Mouse (Mus musculus) liver, embryonic 12.5 days (tissue): ENCODE data around the gene Cfap58. TPM values are rescaled to one million over a fixed set of nuclear protein-coding genes. Genes with fewer than 3 reads are reported as not detected.

Experiments
- ATAC-seq: fragments of 200-750 bp; cut with Nextera tagmentation; 2 replicates; pipeline ENCODE4 v1.8.0; 2017; ENCODE audit warnings: moderate number of reproducible peaks, mild to moderate bottlenecking, moderate library complexity
- H3K27ac ChIP-seq: fragments of 300-500 bp; sonication (generic); 2 replicates; pipeline ENCODE4 v1.5.1; 2016; ENCODE audit warnings: mild to moderate bottlenecking
- H3K27me3 ChIP-seq: fragments of 300-500 bp; sonication (generic); replicated peaks from 2 replicates; pipeline ENCODE4 v1.6.1; 2016; ENCODE audit warnings: mild to moderate bottlenecking, moderate library complexity
- H3K36me3 ChIP-seq: fragments of 300-500 bp; sonication (generic); 2 replicates; pipeline ENCODE4 v1.6.1; 2016; ENCODE audit warnings: mild to moderate bottlenecking, moderate library complexity
- H3K4me1 ChIP-seq: fragments of 300-500 bp; sonication (generic); 2 replicates; pipeline ENCODE4 v1.6.1; 2016
- H3K4me2 ChIP-seq: fragments of 300-500 bp; sonication (generic); 2 replicates; pipeline ENCODE4 v1.6.1; 2016; ENCODE audit warnings: mild to moderate bottlenecking, moderate library complexity
- H3K4me3 ChIP-seq: fragments of 300-500 bp; sonication (generic); 2 replicates; pipeline ENCODE4 v1.5.1; 2016; ENCODE audit warnings: mild to moderate bottlenecking, moderate library complexity
- H3K9ac ChIP-seq: fragments of 300-500 bp; sonication (generic); 2 replicates; pipeline ENCODE4 v1.6.1; 2016; ENCODE audit warnings: mild to moderate bottlenecking, moderate library complexity
- H3K9me3 ChIP-seq: fragments of 300-500 bp; sonication (generic); replicated peaks from 2 replicates; pipeline ENCODE4 v1.6.1; 2016; ENCODE audit warnings: mild to moderate bottlenecking, moderate library complexity
- WGBS: fragments of 180-500 bp; shearing (Covaris S2); methylation state at CpG from one replicate; pipeline ENCODE4 v1.1.7; 2016; ENCODE audit not compliant: insufficient replicate concordance; 5-methylcytosine and 5-hydroxymethylcytosine counted together
- polyA plus RNA-seq: library from polyadenylated mRNA; unstranded; fragments of >200 nt; fragmentation: Nextera tagmentation; extraction: Ambion mirVana; gene quantifications from 2 replicates; pipeline ENCODE4 v1.2.1, GENCODE M21; 2016

The Cfap58 gene
- polyA plus RNA-seq, 1 experiment from 2014 or later = not detected

DNA sequence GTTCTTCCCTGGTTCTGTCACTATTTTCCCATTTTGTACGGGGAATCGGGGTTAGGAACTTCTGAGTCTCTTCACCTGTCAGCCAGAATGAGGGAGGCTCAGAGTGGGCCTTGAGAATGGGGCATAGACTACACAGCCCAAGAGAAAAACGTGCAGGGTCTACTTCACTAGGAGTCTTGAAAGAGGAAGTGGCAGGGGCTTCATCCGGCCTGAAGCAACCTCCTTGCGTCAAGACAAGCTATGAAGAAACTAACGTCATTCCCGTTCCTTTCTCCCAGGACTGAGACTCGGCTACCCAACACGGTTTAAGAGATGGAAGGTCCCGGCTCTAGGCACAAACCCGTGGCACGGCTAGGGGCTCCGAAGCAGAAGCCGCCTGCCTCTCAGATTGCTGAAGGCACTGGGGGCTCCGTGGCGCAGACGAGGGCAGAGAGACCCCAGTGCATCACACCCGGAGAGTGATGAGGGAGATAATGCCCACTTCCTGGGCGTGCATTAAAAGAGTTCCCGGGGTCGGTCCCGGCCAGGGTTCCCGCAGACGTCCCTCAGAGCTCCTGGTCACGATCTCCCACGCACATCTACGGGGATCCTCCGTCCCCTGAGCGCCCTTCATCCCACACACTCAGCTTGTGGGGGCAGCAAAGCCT is 18.9 kb upstream of the Cfap58 start:
- Histone ChIP-seq H3K27me3 (no peaks in the 10 kb centered on the region), H3K9ac (peak overlapping the region; percentile 83), H3K4me3 (peak overlapping the region; percentile 83), H3K36me3 (no peaks in the 10 kb centered on the region), H3K4me2 (peak overlapping the region; percentile 90), H3K9me3 (no peaks in the 10 kb centered on the region), H3K27ac (peak overlapping the region; percentile 80), H3K4me1 (peaks cover 28% of the 10 kb centered on the region)
- WGBS = 3% methylated on average over 29 of the region's 29 CpGs
- ATAC-seq = peak; percentile 48

DNA sequence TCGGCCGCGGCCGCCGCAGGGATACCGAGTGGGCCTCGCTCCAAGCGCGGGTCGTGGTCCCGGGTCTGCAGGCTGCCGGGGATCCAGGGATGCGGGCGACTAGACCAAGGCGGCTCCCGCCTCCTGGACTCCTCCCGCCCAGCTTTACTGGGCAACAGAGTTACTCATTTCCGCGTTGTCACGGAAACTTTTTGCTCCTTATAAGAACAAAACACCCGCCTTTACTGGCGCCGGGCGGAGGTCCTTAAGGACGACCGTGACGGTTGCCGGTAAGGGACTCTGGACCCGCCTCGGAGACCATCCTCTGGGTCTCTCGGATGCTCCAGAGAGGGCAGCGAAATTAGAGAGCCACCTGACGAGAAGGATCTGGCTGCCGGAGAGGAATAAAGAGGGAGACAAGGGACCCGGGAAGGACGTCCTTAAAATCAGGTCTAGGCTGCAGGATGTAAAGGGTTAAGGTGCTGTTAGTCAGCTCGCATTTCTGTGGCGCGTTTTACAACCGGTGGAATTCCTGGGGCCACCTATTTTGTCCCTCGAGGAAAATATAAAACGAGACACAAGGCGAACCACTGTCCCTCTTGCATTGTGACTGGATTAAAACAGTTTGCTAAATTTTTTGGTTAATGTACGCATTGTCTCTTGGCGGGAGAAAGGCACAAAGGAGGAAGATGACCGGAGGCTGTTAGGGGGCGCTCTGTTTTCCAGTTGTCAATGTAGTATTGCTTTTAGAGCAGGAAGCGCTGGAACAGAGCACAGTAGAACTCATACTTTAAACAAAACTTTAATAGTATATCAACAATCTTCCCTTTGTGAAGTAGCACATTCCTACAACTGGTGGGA is 18.1 kb upstream of the Cfap58 start, which contains the start of the genes Cfap43 and Itprip:
TSS of gene Cfap43 (minus strand) at position 162 of the 840 bp plus-strand sequence.
TSS of gene Itprip (minus strand) at position 174 of the 840 bp plus-strand sequence.
- no peaks in the 10 kb centered on the region for H3K36me3 ChIP-seq
- H3K27ac ChIP-seq = peak within 1 kb of the TSS; percentile 80
- H3K27me3 ChIP-seq = no peaks in the 10 kb centered on the region
- peak within 1 kb of the TSS; percentile 83 for H3K9ac ChIP-seq
- H3K4me2 ChIP-seq = peak within 1 kb of the TSS; percentile 90
- H3K4me3 ChIP-seq = peak within 1 kb of the TSS; percentile 83
- ATAC-seq = peak; percentile 81
- peaks cover 28% of the 10 kb centered on the region for H3K4me1 ChIP-seq
- no peaks in the 10 kb centered on the region for H3K9me3 ChIP-seq
- WGBS = 1% methylated on average over 48 of the region's 48 CpGs

DNA sequence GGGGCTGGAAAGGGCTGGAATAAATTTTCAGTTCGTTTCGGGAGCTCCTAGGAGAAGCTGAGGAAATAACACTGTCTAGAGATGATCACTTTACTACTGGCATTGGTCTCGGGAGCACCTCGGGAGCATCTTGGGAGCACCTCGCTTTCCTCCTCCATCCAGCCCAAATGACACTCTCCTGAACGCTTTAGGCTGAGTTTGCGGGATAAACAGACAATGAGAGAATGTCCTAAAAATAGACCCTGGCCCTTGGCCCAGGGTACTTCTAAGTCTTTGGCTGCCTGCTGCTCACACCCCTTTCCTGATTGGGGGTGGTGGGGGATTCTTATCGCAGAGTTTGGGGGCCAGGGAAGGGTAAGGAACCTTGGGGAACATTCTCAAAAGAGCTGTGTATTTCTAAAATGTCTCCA is 17.5 kb upstream of the Cfap58 start:
- Histone ChIP-seq H3K4me2 (peak overlapping the region; percentile 90), H3K4me1 (peaks cover 28% of the 10 kb centered on the region), H3K27ac (peak overlapping the region; percentile 80), H3K9ac (peak overlapping the region; percentile 83), H3K4me3 (peak overlapping the region; percentile 83), H3K9me3 (no peaks in the 10 kb centered on the region), H3K27me3 (no peaks in the 10 kb centered on the region), H3K36me3 (no peaks in the 10 kb centered on the region)
- 4% methylated on average over 8 of the region's 8 CpGs for WGBS
- 0 out of 2 replicates have a peak, but pooled peaks have one; percentile 4 for ATAC-seq

DNA sequence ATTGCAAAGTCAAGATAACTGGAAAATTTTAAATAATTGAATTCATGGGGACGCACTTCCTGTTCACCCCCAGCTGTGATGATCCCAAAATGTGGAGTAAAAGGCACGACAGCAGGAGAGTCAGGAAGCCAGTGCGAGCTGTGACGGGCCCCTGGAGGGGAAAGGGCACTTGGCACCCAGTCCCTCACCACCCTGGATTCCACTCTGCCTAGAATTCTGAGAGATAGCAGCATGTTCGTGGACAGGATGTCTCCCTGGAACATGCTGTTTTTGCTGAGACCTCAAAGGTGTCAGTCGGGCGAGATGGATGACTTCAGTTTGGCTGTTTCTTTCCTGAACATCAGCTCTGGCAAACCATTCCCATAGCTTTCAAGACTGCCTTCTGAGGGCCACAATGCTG is 11.7 kb upstream of the Cfap58 start:
- no peak overlapping the region for H3K4me2 ChIP-seq
- H3K9me3 ChIP-seq = no peaks in the 10 kb centered on the region
- H3K4me1 ChIP-seq = no peaks in the 10 kb centered on the region
- H3K27ac ChIP-seq = no peak overlapping the region
- no peak overlapping the region for H3K9ac ChIP-seq
- 60% methylated on average over 7 of the region's 7 CpGs for WGBS
- H3K36me3 ChIP-seq = no peaks in the 10 kb centered on the region
- H3K4me3 ChIP-seq = no peak overlapping the region
- H3K27me3 ChIP-seq = no peaks in the 10 kb centered on the region
- no peak for ATAC-seq

DNA sequence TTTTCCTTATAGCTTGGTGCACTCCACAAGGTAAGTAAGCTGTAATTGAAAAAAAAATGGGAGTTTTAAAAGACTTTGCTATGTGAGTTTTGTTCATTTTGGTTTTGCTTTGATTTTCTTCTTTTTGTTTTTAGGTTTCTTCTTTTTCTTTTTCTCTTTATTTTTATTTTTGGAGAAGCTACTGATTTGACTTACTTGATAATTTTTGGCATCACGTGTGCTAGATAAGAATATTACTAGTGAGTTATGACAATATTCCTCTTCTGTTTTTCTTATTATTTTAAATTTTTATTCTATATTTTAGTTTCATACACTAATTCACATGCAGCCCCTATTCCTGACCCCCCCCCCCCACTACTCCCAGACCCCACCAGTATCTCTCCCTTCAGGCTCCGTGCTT is 10.4 kb upstream of the Cfap58 start:
- 64% methylated on average over 2 of the region's 2 CpGs for WGBS
- no peak for ATAC-seq
- H3K27ac ChIP-seq = no peak overlapping the region

DNA sequence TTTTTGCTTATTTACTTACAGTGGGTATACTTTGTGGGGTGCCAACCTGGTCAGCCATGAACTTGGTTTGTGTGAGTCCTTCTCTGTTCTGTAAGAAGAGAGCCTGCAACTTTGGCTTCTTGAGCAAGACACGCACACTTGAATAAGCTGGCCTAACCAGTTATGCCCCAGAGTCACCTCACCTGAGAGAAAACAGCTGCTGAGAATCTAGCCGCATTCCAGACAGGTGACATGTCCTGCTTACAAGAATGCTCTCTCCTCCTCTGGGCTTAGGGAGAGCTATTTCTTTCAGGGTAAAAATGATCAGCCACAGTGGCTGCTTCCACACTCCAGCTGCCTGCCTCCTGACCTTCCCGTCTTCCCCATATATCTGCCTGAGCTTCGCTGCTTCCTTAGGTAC is 8.4 kb upstream of the Cfap58 start:
- Histone ChIP-seq H3K4me1 (no peaks in the 10 kb centered on the region), H3K27me3 (0 out of 2 replicates have a peak, but pooled peaks cover 4% of the 10 kb centered on the region), H3K9me3 (no peaks in the 10 kb centered on the region), H3K36me3 (no peaks in the 10 kb centered on the region), H3K4me2 (no peak overlapping the region), H3K4me3 (no peak overlapping the region), H3K27ac (no peak overlapping the region), H3K9ac (no peak overlapping the region)
- WGBS = 77% methylated on average over 4 of the region's 4 CpGs
- no peak for ATAC-seq

More for the DNA sequence above, 10.4 kb upstream of the Cfap58 start:
- H3K36me3 ChIP-seq = no peaks in the 10 kb centered on the region
- H3K9ac ChIP-seq = no peak overlapping the region
- no peak overlapping the region for H3K4me2 ChIP-seq
- H3K27me3 ChIP-seq = 0 out of 2 replicates have a peak, but pooled peaks cover 4% of the 10 kb centered on the region
- H3K4me3 ChIP-seq = no peak overlapping the region
- H3K4me1 ChIP-seq = no peaks in the 10 kb centered on the region
- no peaks in the 10 kb centered on the region for H3K9me3 ChIP-seq

DNA sequence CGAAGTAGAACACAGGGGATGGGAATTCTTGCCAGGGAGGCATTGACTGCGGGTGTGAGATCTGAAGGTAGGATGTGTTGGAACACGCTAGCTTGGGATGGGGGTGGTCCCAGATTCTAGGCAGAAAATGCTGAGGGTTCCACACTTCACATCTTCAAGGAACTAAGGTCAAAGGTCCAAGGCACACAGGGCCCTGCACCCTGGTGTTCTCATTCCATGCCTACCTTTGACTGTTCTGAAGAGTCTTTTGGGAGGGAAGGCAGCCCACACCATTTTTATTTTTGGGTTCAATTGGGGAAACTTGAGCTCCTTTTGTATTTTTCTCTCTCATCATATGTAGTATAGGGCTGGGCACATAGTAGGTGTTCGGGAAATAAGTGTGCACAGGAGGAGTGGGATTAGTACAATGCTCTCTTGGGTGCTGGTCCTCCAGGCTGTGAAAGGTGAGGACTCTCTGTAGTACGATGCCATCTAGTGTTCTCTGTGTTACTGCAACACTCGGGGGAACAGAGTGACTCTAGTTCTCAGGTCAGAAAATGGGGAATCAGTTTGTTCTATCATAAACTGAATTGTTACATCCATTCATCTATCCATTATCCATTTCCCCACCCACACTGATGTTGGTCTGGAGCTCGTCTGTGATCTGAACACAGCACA is 5.4 kb upstream of the Cfap58 start:
- WGBS = 37% methylated on average over 7 of the region's 7 CpGs
- H3K4me3 ChIP-seq = no peak overlapping the region
- no peaks in the 10 kb centered on the region for H3K9me3 ChIP-seq
- no peaks in the 10 kb centered on the region for H3K36me3 ChIP-seq
- no peak overlapping the region for H3K9ac ChIP-seq
- ATAC-seq = peak; percentile 27; the same call in 1 of the 2 replicates
- peaks cover 12% of the 10 kb centered on the region; the same call in 1 of the 2 replicates for H3K27me3 ChIP-seq
- H3K4me2 ChIP-seq = no peak overlapping the region
- H3K4me1 ChIP-seq = no peaks in the 10 kb centered on the region
- no peak overlapping the region for H3K27ac ChIP-seq

DNA sequence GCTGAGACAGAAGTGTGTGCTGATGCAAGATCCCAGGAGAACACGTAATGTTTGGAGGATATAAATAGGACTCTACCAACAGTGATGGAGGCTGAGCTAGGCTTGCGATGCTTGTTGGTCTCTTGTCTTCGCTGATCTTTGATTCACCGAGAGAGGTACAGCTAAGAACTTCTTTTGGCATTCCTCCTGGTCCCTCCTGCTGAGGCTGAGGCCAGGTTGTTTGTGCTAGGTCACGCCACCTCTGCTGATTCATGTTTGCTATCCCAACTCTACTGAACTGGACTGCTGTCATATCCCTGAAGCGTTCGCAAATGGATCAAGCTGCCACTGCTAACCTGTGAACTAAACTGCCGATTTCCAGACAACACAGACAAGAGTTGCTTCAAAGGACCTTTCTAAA is 3.3 kb upstream of the Cfap58 start:
- Histone ChIP-seq H3K4me3 (no peak overlapping the region), H3K4me2 (no peak overlapping the region), H3K27ac (no peak overlapping the region), H3K36me3 (no peaks in the 10 kb centered on the region), H3K9ac (no peak overlapping the region), H3K9me3 (no peaks in the 10 kb centered on the region), H3K27me3 (peaks cover 32% of the 10 kb centered on the region), H3K4me1 (no peaks in the 10 kb centered on the region; the same call in 1 of the 2 replicates)
- 83% methylated on average over 8 of the region's 8 CpGs for WGBS
- no peak for ATAC-seq

DNA sequence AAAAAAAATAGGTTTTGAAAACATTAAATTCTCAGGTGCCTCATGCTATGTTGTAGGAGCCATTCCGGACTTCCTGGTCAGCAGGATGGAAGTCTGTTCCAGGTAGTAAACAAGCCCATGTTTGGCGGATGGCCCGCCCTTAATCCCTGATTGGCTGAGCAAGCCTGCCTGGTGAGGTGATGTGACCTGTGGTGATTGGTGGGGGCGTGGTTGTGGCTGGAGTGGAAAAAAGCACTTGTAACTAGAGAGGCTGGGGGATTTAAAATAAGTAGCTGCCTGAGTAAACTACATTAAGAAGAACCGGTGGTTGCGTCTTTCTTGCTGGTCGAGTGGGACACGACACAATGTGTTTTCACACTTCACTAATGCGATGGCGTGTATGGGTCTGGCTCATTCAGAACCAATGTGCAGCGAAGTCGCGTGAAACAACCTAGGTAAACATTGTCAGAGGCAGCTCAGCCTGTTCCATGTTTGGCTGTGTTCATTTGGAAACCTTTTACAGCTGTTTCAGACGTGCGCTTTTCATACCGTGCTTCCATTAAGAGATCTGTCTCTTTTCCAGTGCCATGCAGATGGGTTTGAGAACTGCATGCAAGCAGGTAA is 2.7 kb upstream of the Cfap58 start:
- no peak overlapping the region for H3K9ac ChIP-seq
- no peak overlapping the region for H3K27ac ChIP-seq
- no peak for ATAC-seq
- no peak overlapping the region for H3K4me2 ChIP-seq
- 63% methylated on average over 16 of the region's 16 CpGs for WGBS
- no peak overlapping the region for H3K4me3 ChIP-seq
- no peaks in the 10 kb centered on the region for H3K9me3 ChIP-seq
- H3K36me3 ChIP-seq = no peaks in the 10 kb centered on the region
- no peaks in the 10 kb centered on the region; the same call in 1 of the 2 replicates for H3K4me1 ChIP-seq
- H3K27me3 ChIP-seq = peaks cover 37% of the 10 kb centered on the region

DNA sequence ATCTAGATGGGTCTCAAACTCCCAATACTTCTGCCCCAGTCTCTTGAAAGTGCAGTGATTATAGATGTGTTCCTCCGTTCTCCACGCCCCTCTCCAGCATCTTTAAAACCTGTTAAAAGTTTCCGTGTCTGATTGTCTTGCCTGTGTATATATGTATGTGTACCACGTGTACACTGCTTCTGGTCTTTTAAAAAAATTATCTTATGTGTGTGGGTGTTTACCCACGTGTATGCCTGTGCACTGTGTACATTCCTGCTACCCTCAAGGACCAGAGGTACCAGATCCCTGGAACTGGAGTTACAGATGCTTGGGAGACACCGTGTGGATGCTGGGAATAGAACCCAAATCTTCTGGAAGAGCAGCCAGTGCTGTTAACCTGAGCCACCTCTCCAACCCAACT is 1.9 kb upstream of the Cfap58 start:
- no peak overlapping the region for H3K4me2 ChIP-seq
- peaks cover 45% of the 10 kb centered on the region for H3K27me3 ChIP-seq
- H3K36me3 ChIP-seq = no peaks in the 10 kb centered on the region
- H3K27ac ChIP-seq = no peak overlapping the region
- H3K4me3 ChIP-seq = no peak overlapping the region
- ATAC-seq = no peak
- 61% methylated on average over 6 of the region's 6 CpGs for WGBS
- H3K9ac ChIP-seq = no peak overlapping the region
- H3K4me1 ChIP-seq = no peaks in the 10 kb centered on the region; the same call in 1 of the 2 replicates
- no peaks in the 10 kb centered on the region for H3K9me3 ChIP-seq

DNA sequence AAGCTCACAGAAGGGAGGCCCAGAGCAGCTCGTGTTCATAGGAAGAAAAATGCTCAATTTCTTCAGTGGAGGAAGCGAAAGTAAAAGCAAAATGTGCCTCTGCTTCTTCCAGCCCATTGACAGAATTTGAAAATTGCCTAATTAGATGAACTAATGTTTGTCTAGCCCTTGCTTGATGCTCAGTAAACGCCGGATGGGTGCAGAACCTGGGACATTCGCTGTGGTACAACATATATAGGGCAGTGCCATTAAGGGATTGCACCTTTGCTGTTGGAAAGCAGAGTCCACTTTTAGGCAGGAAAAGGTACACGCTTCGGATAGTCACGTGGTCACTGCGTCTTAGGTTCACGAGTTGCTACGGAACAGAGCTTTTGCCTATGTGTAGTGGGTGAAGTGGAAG is 985 bp upstream of the Cfap58 start:
- Histone ChIP-seq H3K4me1 (no peaks in the 10 kb centered on the region; the same call in 1 of the 2 replicates), H3K27ac (no peak overlapping the region), H3K9ac (no peak overlapping the region), H3K36me3 (no peaks in the 10 kb centered on the region), H3K4me2 (no peak overlapping the region), H3K27me3 (peaks cover 49% of the 10 kb centered on the region), H3K9me3 (no peaks in the 10 kb centered on the region), H3K4me3 (no peak overlapping the region)
- ATAC-seq = no peak
- WGBS = 74% methylated on average over 11 of the region's 11 CpGs
